17 mouse cellular contexts compared by ENCODE assay signal in genomic region chr7:116484213-116484612, GRCm38 (mm10). TPM values are rescaled to one million over a fixed set of nuclear protein-coding genes. Genes with fewer than 3 reads are reported as not detected.
DNase-seq lines count a peak whose midpoint lies in the region; ATAC-seq and TF ChIP-seq lines count a peak whose summit lies in the region.
"Had no signal": no experiment of that assay in that cellular context is flagged by ENCODE, and none has a peak within 500 bp of the region (broad histone marks: within the 10 kb centered on the region; RNA-seq: fewer than 3 reads in every experiment).

No protein-coding gene starts in this region.

- no peaks in the 10 kb centered on the region for H3K27me3 ChIP-seq in lung, postnatal 0 days (replicated peaks; ENCODE audit: insufficient read depth, low read length)
- H3K27me3 ChIP-seq: midbrain, embryonic 12.5 days had no signal

- DNase-seq in kidney, adult 11 months = peak; percentile 5
- no peak for DNase-seq in kidney, postnatal 25 days
- DNase-seq in T-cell, adult 2 months (ENCODE audit: low spot score) = peak; percentile 23
- DNase-seq in lung, postnatal 0 days (ENCODE audit: low spot score) = peak; percentile 77
- peak; percentile 14 to 27 for DNase-seq in natural killer cell, adult 2 months (ENCODE audit: low spot score in 2 of 2)
- no peak for DNase-seq in testis, postnatal 10 days (ENCODE audit: low spot score)
- no peak for DNase-seq in adrenal gland, postnatal 25 days
- DNase-seq: cerebellum, adult 11 months; cerebellum, postnatal 25 days; forebrain, postnatal 0 days; right cerebral cortex, postnatal 14 days had no signal

- no peak overlapping the region for H3K9ac ChIP-seq in lung, postnatal 0 days (replicated peaks; ENCODE audit: low read depth)
- H3K9ac ChIP-seq: forebrain, postnatal 0 days; liver, embryonic 14.5 days; midbrain, embryonic 12.5 days had no signal

- H3K4me2 ChIP-seq in lung, postnatal 0 days (replicated peaks; ENCODE audit: low read depth, low read length) = no peak overlapping the region
- H3K4me2 ChIP-seq: midbrain, embryonic 12.5 days had no signal

- H3K9me3 ChIP-seq in lung, postnatal 0 days (ENCODE audit: low read length) = no peaks in the 10 kb centered on the region
- H3K9me3 ChIP-seq: embryonic facial prominence, embryonic 10.5 days; midbrain, embryonic 12.5 days had no signal

- H3K36me3 ChIP-seq in lung, postnatal 0 days (ENCODE audit: insufficient read depth, low read length) = no peaks in the 10 kb centered on the region
- H3K36me3 ChIP-seq: embryonic facial prominence, embryonic 10.5 days; midbrain, embryonic 12.5 days had no signal

- peak overlapping the region; percentile 48 for H3K27ac ChIP-seq in lung, postnatal 0 days (ENCODE audit: low read length)
- H3K27ac ChIP-seq: embryonic facial prominence, embryonic 10.5 days; left cerebral cortex, adult 2 months; liver, embryonic 14.5 days; midbrain, embryonic 12.5 days had no signal

- WGBS in lung, postnatal 0 days = 34% methylated on average over 5 of the region's 5 CpGs

- no peak for TF ChIP-seq CTCF in lung, postnatal 0 days (IDR thresholded peaks at IDR 0.05)

- no peak for TF ChIP-seq EP300 in lung, postnatal 0 days (IDR thresholded peaks at IDR 0.05)

- no peaks in the 10 kb centered on the region for H3K4me1 ChIP-seq in lung, postnatal 0 days (ENCODE audit: insufficient read depth, low read depth, low read length)
- H3K4me1 ChIP-seq: embryonic facial prominence, embryonic 10.5 days; midbrain, embryonic 12.5 days had no signal

- peak; percentile 70 for ATAC-seq in lung, postnatal 0 days
- ATAC-seq: forebrain, postnatal 0 days; hindbrain, embryonic 16.5 days had no signal

- no peak overlapping the region for H3K4me3 ChIP-seq in lung, postnatal 0 days (ENCODE audit: low read depth, low read length)
- H3K4me3 ChIP-seq: embryonic facial prominence, embryonic 10.5 days; erythroblast, embryonic 14.5 days; left cerebral cortex, adult 2 months; midbrain, embryonic 12.5 days had no signal

RNA-seq across cellular contexts. Expression of gene Nucb2, which starts 20.0 kb away (rescaled TPM):
- 40.3 and 49.9 TPM in 2 replicates for polyA plus RNA-seq in lung, postnatal 0 days (2015; fragmentation: Nextera tagmentation; extraction: Ambion mirVana)
- total RNA-seq in adrenal gland, postnatal 25 days (2021) = 16.7 and 21.8 TPM in 2 replicates
- polyA plus RNA-seq: erythroblast, embryonic 14.5 days had no signal

RNA-seq across cellular contexts. Expression of gene Pik3c2a, which starts 41.0 kb away (rescaled TPM):
- 12.7 and 17.1 TPM in 2 replicates for polyA plus RNA-seq in lung, postnatal 0 days (2015; fragmentation: Nextera tagmentation; extraction: Ambion mirVana)
- total RNA-seq in adrenal gland, postnatal 25 days (2021) = 25.5 and 34.0 TPM in 2 replicates
- polyA plus RNA-seq: erythroblast, embryonic 14.5 days had no signal

Comparison
In these comparisons a context has a peak if more than half of its experiments do, and no peak if none do; other contexts are left out.
1. DNase-seq: peak in kidney, adult 11 months (single experiment), T-cell, adult 2 months (single experiment), lung, postnatal 0 days (single experiment) and natural killer cell, adult 2 months (2 of 2); none in kidney, postnatal 25 days (0 of 2), testis, postnatal 10 days (single experiment) and adrenal gland, postnatal 25 days (single experiment).